Mouse (Mus musculus) heart, embryonic 13.5 days (tissue): ENCODE measurements around the gene Zcchc24. TPM values are rescaled to one million over a fixed set of nuclear protein-coding genes. Genes with fewer than 3 reads are reported as not detected.
"Not testable (repeated sequence)": the region's sequence is repeated elsewhere in the genome, so short reads cannot be mapped to it uniquely, and the experiment has no call there.

Source experiments
- ATAC-seq: fragments of 200-750 bp; cut with Nextera tagmentation; 2 replicates; pipeline ENCODE4 v1.8.0; 2017; ENCODE audit warnings: moderate TSS enrichment; ENCODE audit not compliant: insufficient number of reproducible peaks, low FRiP score, low TSS enrichment; ENCODE audit errors: extremely low read depth
- H3K27ac ChIP-seq: fragments of 300-500 bp; sonication (generic); replicated peaks from 2 replicates; pipeline ENCODE4 v1.5.1; 2015; ENCODE audit warnings: moderate library complexity, mild to moderate bottlenecking, inconsistent platforms
- H3K27me3 ChIP-seq: fragments of 300-500 bp; sonication (generic); replicated peaks from 2 replicates; pipeline ENCODE4 v1.6.1; 2015; ENCODE audit warnings: mild to moderate bottlenecking, inconsistent platforms
- H3K36me3 ChIP-seq: fragments of 300-500 bp; sonication (generic); 2 replicates; pipeline ENCODE4 v1.6.1; 2015; ENCODE audit warnings: mild to moderate bottlenecking, inconsistent platforms
- H3K4me1 ChIP-seq: fragments of 300-500 bp; sonication (generic); 2 replicates; pipeline ENCODE4 v1.6.1; 2015; ENCODE audit warnings: inconsistent platforms
- H3K4me2 ChIP-seq: fragments of 300-500 bp; sonication (generic); 2 replicates; pipeline ENCODE4 v1.6.1; 2015; ENCODE audit warnings: inconsistent platforms, mild to moderate bottlenecking, moderate library complexity
- H3K4me3 ChIP-seq: fragments of 300-500 bp; sonication (generic); 2 replicates; pipeline ENCODE4 v1.5.1; 2015; ENCODE audit warnings: moderate library complexity, mild to moderate bottlenecking, inconsistent platforms
- H3K9ac ChIP-seq: fragments of 300-500 bp; sonication (generic); 2 replicates; pipeline ENCODE4 v1.6.1; 2015; ENCODE audit warnings: inconsistent platforms, mild to moderate bottlenecking, moderate library complexity
- H3K9me3 ChIP-seq: fragments of 300-500 bp; sonication (generic); 2 replicates; pipeline ENCODE4 v1.6.1; 2016; ENCODE audit warnings: inconsistent platforms
- WGBS: fragments of 180-500 bp; shearing (Covaris S2); methylation state at CpG from one replicate; pipeline ENCODE4 v1.1.7; 2015; ENCODE audit warnings: mixed read lengths; 5-methylcytosine and 5-hydroxymethylcytosine counted together
- polyA plus RNA-seq: library from polyadenylated mRNA; unstranded; fragments of >200 nt; fragmentation: Nextera tagmentation; extraction: Ambion mirVana; gene quantifications from 2 replicates; pipeline ENCODE4 v1.2.1, GENCODE M21; 2015

The Zcchc24 gene
- 20.8 and 22.6 TPM in 2 replicates for polyA plus RNA-seq

DNA sequence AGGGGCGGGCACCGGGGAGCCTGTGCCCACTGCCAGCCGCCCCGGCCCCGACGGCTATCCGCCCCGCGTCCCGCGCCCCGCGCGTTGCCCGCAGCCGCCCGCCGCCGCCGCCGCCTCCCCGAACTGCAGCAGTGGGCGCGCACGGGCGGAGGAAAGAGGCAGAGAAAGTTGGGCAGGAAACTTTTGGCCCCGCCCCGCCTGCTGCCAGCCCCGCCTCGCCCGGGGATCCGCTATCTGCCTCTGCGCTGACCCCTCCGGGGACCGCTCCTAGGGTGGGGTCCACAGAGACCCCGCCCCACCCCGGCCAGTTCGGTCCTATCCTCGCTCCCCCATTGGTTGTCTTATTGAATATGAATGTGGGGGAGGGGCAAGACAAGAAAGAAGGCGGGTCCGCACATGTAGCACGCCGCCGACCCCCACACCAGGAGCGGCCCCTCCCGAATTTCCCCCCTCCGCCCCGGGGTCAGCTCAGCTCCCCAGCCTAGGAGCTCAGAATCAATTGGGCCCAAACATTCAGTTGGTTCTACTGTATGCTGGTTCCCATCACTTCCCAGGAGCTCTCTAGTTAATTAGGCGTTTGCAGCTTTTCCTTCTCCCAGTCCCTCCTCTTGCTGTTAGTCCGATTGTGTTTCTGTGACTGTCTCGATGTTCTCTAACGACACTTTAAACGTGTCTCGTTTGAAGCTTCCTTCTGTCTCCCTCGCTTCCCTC, at the start of gene Zcchc24:
Gene Zcchc24, minus strand, starts transcription at position 125 of the 711 bp plus-strand sequence.
- Histone ChIP-seq H3K27ac (peak within 1 kb of the TSS; percentile 94), H3K9me3 (no peaks in the 10 kb centered on the region), H3K4me1 (peaks cover 57% of the 10 kb centered on the region), H3K4me2 (peak within 1 kb of the TSS; percentile 93), H3K4me3 (peak within 1 kb of the TSS; percentile 90), H3K36me3 (no peaks in the 10 kb centered on the region), H3K9ac (peak within 1 kb of the TSS; percentile 96), H3K27me3 (no peaks in the 10 kb centered on the region)
- ATAC-seq = peak; percentile 83
- WGBS = under 1% methylated on average over 45 of the region's 55 CpGs

DNA sequence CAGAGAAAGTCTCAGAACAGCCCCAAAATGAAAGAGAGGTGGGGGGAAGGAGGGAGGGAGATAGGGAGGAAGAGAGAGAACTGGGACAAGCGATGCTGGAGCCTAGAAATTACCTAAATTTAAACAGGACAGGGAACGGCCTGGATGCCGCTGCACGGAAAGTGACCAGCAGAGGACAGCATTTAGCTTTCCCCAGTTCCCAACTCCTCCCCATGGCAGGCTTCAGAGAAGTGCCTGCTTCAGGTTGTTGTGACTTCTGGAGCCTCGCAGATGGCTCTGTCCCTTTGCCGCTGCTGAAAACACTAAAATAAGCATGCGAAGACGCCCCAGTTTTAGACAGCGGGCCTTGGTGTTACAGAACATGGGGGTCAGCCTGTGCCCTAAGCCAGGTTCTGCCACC, 47.6 kb upstream of the Zcchc24 start:
- no peak overlapping the region for H3K4me3 ChIP-seq
- 5% methylated on average over 9 of the region's 9 CpGs for WGBS
- H3K9ac ChIP-seq = peak overlapping the region; percentile 59; the same call in 1 of the 2 replicates
- H3K9me3 ChIP-seq = no peaks in the 10 kb centered on the region
- H3K4me2 ChIP-seq = peak overlapping the region; percentile 34; the same call in 1 of the 2 replicates
- ATAC-seq = no peak
- H3K36me3 ChIP-seq = no peaks in the 10 kb centered on the region
- no peaks in the 10 kb centered on the region for H3K27me3 ChIP-seq
- H3K27ac ChIP-seq = no peak overlapping the region
- H3K4me1 ChIP-seq = peaks cover 3% of the 10 kb centered on the region; the same call in 1 of the 2 replicates

DNA sequence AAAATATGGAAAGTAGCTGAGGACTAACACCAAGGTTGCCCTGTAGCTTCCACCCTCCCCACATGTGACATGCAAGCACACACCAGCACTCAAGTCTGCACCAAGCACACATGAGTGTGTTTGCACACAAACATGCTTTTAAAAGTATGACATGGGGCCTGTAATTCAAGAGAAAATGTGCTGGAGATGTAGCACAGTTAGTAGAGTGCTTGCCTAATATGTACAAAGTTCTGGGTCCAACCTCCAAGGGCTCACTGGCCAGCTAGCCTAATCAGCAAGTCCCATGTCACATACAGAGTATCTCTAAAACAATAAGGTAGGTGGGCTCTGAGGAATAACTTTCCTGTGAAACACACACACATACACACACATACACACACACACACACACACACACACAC, 45.3 kb upstream of the Zcchc24 start:
- Histone ChIP-seq H3K9ac (no peak overlapping the region), H3K27me3 (no peaks in the 10 kb centered on the region), H3K4me3 (no peak overlapping the region), H3K27ac (no peak overlapping the region), H3K36me3 (no peaks in the 10 kb centered on the region), H3K9me3 (no peaks in the 10 kb centered on the region), H3K4me1 (peaks cover 3% of the 10 kb centered on the region; the same call in 1 of the 2 replicates), H3K4me2 (no peak overlapping the region)
- ATAC-seq = no peak

DNA sequence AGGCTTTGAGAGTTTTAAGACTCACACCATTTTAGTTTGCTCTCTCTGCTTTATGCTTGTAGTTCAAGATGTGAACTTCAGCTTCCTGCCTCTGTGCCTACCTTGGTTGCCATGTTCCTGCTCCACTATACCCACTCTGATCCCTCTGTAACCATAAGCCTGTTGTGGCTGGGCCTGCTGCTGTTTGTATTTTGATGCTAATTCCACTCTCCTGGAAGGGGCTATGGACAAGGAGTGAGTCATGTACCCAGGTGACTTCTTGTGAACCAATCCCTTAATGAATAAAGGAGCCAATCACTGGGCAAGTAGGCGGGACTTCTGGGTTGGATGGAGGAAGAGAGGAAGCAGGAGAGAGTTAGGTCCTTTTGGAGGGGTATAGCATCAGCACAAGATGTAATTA, 42.2 kb upstream of the Zcchc24 start:
- not testable (repeated sequence) for H3K4me2 ChIP-seq, H3K27ac ChIP-seq, H3K36me3 ChIP-seq, H3K9ac ChIP-seq, H3K4me3 ChIP-seq, H3K27me3 ChIP-seq, H3K4me1 ChIP-seq, ATAC-seq, H3K9me3 ChIP-seq
- WGBS = 61% methylated on average over 1 of the region's 1 CpGs

DNA sequence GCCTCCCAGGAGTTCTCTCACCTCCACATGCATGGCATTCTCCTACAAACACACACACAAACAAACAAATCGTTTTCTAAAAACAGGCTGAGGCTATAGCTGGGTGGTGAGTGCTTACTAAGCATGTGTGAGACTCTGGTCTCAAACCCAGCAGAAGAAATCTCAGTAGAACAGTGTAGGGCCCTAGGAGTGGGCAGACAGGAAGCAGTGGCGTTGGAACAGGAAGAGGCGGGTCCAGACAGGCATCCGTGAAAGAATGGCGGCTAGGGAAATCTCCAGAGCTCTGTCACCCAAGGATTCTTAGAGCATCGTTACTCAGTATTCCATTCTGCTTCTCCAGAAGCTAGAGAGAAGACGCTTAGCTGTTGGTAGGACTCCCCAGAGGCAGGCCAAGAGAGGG, 37.7 kb upstream of the Zcchc24 start:
- Histone ChIP-seq H3K9ac (no peak overlapping the region), H3K9me3 (no peaks in the 10 kb centered on the region), H3K4me2 (no peak overlapping the region), H3K4me3 (no peak overlapping the region), H3K4me1 (peaks cover 24% of the 10 kb centered on the region), H3K36me3 (no peaks in the 10 kb centered on the region), H3K27ac (no peak overlapping the region), H3K27me3 (no peaks in the 10 kb centered on the region)
- 76% methylated on average over 7 of the region's 7 CpGs for WGBS
- ATAC-seq = no peak

DNA sequence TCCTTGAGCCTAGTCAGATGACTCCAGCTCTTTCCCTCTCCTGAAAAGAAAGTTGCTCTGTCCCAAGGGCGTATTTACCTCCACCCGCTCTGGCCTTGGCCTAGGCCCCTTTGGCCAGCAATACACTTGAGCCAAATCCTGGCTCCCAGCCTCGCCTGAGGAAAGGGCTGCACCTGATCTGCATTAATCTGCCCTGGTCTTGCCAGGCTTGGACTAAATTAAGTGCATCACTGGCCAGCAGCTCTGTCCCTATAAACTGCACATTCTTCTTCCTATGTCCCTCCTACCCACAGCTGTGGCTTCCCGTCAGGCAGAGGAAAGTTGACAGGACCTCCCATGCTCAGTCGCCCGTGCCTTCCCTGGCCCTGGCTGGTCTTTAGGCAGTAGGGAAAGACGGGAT, 37.0 kb upstream of the Zcchc24 start:
- H3K36me3 ChIP-seq = no peaks in the 10 kb centered on the region
- no peaks in the 10 kb centered on the region for H3K9me3 ChIP-seq
- no peak overlapping the region for H3K27ac ChIP-seq
- no peak overlapping the region for H3K9ac ChIP-seq
- WGBS = 62% methylated on average over 7 of the region's 7 CpGs
- no peak overlapping the region for H3K4me3 ChIP-seq
- no peak overlapping the region for H3K4me2 ChIP-seq
- H3K4me1 ChIP-seq = peaks cover 24% of the 10 kb centered on the region
- no peaks in the 10 kb centered on the region for H3K27me3 ChIP-seq
- no peak for ATAC-seq

DNA sequence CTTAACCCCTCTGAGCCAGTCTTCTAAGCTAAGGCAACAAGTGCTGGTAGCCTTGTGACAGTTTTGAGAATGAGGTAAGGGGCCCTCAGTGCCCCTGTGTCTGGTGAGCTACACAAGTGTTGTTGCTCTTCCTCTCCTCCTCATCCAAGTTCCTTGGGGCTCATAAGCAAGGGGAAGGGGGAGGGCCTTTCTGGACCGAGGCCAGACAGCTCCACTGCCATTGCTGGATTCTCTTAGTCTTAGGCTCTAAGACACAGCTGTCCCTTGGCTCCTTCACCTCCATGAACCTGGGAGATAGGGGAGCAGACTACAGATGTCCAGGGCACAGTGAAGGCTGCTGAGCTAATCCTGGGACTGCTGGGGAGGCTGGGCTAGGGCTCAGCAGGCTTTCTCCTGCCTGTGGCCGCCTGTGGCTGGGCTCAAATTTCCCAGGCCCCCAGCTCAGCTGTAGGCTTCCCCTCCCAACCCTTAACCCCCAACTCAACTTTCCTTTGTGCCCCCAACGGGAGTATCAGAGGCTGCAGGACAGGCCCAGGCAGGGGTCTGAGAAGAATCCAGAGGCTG, 34.5 kb upstream of the Zcchc24 start:
- Histone ChIP-seq H3K4me3 (no peak overlapping the region), H3K4me2 (no peak overlapping the region), H3K9me3 (no peaks in the 10 kb centered on the region), H3K36me3 (no peaks in the 10 kb centered on the region), H3K9ac (no peak overlapping the region), H3K27ac (peak overlapping the region; percentile 50; the same call in 1 of the 2 replicates), H3K27me3 (no peaks in the 10 kb centered on the region), H3K4me1 (peaks cover 30% of the 10 kb centered on the region)
- WGBS = 32% methylated on average over 3 of the region's 3 CpGs
- no peak for ATAC-seq

DNA sequence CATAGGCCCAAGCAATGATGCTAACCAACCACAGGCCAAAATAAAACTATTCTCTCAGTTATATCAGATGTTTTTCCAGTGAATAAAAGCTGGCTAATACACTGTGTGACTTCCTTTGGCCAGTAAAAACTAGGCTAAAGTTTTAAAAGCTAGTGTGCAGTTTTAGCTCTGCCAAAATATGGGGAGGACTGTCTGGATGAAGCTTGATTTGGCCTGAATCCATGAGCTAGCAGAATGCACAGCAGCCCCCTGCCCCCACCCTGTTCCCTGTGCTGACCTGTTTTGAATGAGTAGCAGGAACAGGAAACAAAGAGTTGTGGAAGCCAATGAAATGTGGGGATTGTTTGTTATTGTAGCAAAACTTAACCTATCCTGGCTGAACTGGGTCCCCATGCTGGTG, 33.7 kb upstream of the Zcchc24 start:
- no peak for ATAC-seq
- H3K4me2 ChIP-seq = no peak overlapping the region
- peak overlapping the region; percentile 50; the same call in 1 of the 2 replicates for H3K27ac ChIP-seq
- no peaks in the 10 kb centered on the region for H3K36me3 ChIP-seq
- H3K9ac ChIP-seq = no peak overlapping the region
- H3K4me1 ChIP-seq = peaks cover 30% of the 10 kb centered on the region
- no peaks in the 10 kb centered on the region for H3K9me3 ChIP-seq
- no peak overlapping the region for H3K4me3 ChIP-seq
- no peaks in the 10 kb centered on the region for H3K27me3 ChIP-seq

DNA sequence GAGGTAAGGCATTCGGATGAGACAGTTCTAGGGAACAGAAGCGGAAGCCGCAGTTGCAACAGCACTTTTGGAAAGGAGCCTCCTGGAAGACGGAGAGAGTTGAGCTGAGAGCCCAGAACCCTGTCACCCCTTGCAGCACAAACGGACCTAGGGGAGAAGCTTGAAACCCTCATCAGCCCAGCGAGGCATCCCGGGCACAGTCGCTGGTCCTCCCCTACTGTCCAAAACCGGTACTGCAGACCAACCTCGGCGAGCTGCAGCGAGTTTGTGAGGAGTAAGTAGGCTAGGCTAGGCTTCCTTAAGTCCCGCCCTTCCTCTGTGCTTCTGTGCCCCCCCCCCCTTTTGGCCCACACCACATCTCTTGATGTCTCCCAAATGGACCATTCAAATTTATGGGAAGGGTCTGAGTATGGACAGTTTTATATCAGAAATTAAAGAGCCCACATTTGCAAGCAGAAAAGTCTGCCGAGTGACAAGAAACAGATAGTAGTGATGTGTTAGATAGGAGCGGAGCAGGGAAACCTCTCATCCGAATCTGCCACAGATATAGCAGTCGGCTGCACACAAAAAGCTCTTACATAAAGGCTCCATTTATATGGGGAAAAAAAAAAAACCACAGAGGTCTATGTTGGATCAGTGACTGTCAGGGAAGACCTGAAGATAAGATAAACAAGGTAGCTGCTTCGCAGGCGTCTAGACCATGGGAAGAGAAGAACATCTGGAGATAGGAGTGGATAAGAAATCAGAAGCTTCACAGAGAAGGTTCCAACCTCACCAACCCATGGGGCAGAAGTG, 31.5 kb upstream of the Zcchc24 start:
- H3K9ac ChIP-seq = no peak overlapping the region
- ATAC-seq = no peak

DNA sequence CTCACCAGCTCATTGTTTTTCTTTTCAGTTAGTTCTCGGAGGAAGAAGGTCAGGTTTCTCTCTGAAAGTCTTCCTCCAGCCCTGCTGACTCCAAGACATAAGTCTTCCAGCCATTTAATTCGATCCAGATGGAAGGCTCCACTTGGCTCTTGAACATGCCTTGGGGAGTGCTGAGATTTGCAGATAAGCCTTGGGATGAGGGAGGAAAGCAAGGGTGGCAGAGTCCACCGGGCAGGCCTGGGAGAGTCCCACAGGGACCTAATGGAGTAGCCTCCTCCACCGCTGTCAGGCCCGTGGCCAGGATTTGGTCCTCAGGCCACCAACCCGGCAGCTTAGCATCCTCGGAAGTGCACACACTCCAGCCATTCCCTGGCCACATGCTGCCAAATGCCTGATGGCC, 27.8 kb upstream of the Zcchc24 start:
- no peak for ATAC-seq
- H3K36me3 ChIP-seq = no peaks in the 10 kb centered on the region
- no peaks in the 10 kb centered on the region for H3K27me3 ChIP-seq
- H3K27ac ChIP-seq = no peak overlapping the region
- H3K4me3 ChIP-seq = no peak overlapping the region
- peaks cover 23% of the 10 kb centered on the region for H3K4me1 ChIP-seq
- no peak overlapping the region for H3K9ac ChIP-seq
- WGBS = 67% methylated on average over 7 of the region's 7 CpGs
- no peaks in the 10 kb centered on the region for H3K9me3 ChIP-seq
- no peak overlapping the region for H3K4me2 ChIP-seq

More for the DNA sequence above, 31.5 kb upstream of the Zcchc24 start:
- WGBS = 9% methylated on average over 19 of the region's 19 CpGs
- Histone ChIP-seq H3K4me3 (no peak overlapping the region), H3K4me1 (peaks cover 38% of the 10 kb centered on the region), H3K4me2 (0 out of 2 replicates have a peak overlapping the region, but pooled peaks have one; percentile 8), H3K27ac (no peak overlapping the region), H3K27me3 (no peaks in the 10 kb centered on the region), H3K36me3 (no peaks in the 10 kb centered on the region), H3K9me3 (no peaks in the 10 kb centered on the region)

DNA sequence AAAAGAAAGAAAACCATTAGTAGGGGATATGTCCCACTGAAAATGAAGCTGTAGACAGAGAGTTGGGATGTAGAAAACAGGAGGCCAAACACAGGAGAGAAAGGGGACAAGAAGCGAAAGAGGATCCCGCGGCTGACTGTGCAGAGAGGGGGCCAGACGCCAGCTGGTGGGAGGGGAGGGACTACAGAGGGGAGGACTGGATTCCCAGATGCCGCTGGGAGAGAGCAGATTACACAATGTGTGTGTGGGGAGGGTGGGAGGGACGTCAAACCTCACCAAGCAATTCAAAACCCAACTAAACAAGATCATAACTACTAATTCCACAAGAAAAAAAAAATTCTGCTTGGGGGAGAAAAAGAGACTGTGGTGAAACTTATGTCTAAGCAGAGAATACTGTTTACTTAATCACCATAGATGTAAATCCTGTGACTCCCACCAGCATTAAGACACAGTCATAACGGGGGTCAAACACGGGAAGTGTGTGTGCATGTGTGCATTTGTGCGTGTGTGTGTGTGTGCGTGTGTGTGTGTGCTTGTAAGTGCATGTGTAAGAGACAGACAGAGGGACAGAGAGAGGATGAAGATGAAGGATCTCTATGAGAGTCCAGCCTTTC, 26.8 kb upstream of the Zcchc24 start:
- WGBS = 22% methylated on average over 10 of the region's 10 CpGs
- H3K27ac ChIP-seq = peak overlapping the region; percentile 26
- H3K36me3 ChIP-seq = no peaks in the 10 kb centered on the region
- no peak overlapping the region for H3K4me3 ChIP-seq
- peak overlapping the region; percentile 39 for H3K4me2 ChIP-seq
- ATAC-seq = no peak
- H3K4me1 ChIP-seq = peaks cover 22% of the 10 kb centered on the region
- no peaks in the 10 kb centered on the region for H3K27me3 ChIP-seq
- no peaks in the 10 kb centered on the region for H3K9me3 ChIP-seq
- H3K9ac ChIP-seq = peak overlapping the region; percentile 42
